Mouse (Mus musculus) mesoderm, embryonic 11.5 days (tissue): ENCODE data around the gene Gm21962.
"Not testable (repeated sequence)": the region's sequence is repeated elsewhere in the genome, so short reads cannot be mapped to it uniquely, and the experiment has no call there.

ENCODE experiments used
- DNase-seq: peaks from one replicate; pipeline ENCODE4 v3.0.0-alpha.2; 2012; ENCODE audit warnings: low read depth, low spot score

Gene Gm21962

DNA sequence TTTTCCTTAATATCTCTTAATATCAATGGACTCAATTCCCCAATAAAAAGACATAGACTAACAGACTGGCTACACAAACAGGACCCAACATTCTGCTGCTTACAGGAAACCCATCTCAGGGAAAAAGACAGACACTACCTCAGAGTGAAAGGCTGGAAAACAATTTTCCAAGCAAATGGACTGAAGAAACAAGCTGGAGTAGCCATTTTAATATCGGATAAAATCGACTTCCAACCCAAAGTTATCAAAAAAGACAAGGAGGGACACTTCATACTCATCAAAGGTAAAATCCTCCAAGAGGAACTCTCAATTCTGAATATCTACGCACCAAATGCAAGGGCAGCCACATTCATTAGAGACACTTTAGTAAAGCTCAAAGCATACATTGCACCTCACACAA lies at the start of gene Gm21962:
Gene Gm21962, plus strand, starts transcription at position 301 of the 400 bp plus-strand sequence.
- DNase-seq, result not testable (repeated sequence)

DNA sequence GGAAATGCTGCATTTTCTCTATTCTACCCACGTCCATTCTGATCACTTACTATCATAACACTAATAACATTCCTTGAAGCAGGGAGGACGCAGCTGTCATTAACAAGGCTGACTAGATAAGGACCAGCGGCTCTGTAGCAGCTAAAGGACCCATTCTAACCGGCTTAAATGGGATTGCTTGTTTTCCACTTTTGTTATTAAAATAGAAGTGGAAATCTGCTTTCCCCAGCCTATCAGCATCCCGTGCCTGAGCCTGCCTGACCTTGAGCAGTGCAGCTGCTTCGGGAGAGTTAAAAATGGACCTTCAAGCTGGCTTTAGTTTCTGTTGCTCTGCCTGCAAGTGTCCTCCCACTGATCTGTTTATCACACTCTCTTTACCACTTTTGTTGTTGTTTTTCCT lies 49.2 kb upstream of the Gm21962 start:
- no peak for DNase-seq

DNA sequence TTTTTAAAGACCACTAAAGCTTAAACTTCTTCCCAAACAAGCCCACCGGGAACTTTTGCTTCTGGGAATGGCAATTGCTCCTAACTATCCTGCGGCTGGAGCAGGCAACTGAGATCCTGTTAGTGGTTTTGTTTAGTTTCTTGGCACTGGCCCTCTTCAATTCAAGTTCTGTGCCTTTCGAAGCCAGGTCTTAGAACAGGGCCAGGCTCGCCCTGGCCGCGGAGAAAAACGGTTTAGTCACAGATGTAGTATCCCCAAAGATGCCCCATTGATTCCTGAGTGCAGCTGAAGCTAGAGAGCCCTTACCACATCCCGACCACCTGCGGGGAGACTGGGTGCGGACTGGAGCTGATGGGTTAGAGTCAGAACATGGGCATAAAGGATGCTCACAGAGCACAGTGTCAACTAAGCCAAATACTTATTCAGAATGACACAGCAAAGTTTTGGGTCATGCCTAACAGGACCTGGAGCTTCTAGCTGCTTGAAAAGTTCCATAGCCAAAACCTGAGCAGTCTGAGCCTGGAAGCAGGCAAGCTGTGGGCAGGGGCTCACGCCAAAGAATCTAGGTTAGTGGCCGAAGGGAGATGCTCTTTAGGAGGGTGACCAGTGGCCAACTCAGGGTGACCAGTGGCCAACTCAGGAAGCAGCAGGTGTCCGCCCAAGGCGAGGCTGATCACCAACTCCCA lies 48.3 kb upstream of the Gm21962 start:
- no peak for DNase-seq

DNA sequence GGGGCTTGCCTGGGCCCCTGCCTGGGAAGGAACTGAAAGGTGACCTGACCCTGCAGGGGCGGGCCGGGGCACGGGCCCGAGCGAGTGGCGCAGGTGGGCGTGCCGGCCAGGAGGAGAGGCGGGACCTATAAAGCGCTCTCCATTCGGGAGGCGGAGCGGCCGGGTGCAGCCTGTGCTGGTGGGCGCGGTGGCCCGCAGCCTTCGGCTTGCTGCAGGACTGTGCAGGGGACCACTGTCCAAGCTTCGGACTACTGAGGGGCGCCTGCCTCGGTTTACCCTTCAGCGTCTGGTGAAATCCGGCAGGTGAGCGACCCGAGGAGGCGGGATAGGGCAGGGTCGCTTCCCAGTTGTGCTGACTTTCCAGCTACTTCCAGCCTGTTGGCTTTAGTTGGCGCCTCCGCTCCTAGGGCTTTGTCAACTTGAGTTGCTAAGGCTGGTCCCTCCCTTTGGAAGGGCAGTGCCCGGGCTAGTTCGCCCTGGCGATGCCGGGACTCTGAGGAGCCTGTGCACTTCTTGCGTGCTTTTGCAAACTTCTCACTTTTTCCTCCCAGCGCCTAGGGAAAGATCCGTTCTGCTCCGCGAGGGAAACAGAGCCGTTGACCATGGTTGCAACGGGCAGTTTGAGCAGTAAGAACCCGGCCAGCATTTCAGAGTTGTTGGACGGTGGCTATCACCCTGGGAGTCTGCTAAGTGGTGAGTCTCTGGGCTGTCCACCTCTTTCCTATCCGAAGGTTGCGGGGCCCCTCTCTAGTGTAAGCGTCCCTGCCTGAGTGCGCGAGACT lies 47.6 kb upstream of the Gm21962 start:
- DNase-seq, result peak; percentile 65

DNA sequence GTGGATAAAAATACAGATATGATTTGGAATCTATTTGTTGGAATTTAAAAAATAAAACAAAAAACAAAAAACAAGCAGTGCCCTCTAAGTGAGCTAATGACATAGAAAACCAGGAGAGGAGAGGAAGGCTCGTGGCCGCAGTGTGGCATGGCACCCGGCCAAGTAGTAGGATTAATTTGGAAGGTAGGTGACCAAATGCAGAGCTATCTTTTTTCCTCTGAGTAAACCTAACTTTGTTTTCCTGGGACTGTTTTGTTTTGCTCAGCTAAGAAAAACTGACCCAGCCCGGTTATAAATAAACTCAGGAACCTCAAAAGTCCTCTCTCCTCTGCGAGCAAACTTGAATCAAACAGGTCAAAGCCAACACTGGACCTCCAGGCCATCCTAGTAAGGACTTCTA lies 46.3 kb upstream of the Gm21962 start:
- no peak for DNase-seq

DNA sequence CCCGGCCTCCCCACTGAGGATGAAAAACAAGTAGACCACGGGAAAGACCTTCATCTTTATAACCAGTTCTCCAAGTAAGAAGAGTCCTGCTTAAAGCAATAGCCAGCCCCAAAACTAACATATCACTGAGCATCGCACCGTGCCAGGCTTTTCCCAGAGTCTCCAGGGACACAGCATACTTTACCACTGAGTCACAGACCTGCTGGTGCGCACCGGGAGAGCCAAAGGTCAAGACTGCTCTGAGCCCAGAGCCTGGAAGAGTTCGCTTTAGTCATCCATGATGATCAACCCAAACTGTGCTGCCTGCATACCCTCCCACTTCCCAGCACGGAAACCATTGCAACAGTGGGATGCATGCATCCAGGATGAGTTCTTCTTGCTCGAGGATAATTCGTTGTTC lies 37.6 kb upstream of the Gm21962 start:
- DNase-seq, result no peak

DNA sequence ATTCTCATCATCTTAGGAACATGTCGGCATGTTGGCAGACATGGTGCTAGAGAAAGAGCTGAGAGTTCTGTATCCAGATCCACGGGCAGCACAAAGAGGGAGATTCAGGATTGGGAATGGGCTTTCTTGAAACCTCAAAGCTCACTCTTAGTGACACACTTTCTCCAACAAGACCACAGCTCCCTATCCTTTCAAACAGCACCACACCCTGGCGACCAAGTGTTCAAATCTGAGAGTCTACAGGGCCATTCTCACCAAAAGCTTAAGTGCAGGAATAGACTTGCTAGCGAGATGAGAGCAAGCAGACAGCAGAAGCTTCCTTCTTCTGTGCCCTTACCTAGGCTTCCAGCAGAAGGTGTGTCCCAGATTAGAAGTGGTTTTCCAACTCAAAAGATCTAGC lies 34.8 kb upstream of the Gm21962 start:
- DNase-seq, result no peak

DNA sequence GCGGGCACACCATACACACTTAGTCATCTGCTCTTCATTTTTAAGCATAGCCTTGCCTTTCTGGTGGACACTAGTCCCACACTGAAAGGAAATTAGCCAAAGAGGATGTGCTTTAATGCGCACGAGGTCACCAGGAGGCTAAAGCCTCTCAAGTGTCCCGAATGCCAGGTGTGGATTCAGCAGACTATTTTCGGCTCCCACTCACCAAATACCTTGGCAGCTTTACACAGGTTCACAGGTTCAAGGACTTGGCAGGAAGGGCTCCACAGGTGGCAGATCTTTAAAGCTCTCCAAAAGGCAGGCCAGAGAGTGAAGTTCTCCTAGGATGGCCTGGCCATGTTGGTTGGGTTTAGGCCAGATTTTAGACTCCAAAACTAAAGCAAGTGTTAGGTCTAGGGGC lies 30.1 kb upstream of the Gm21962 start:
- DNase-seq, result no peak

DNA sequence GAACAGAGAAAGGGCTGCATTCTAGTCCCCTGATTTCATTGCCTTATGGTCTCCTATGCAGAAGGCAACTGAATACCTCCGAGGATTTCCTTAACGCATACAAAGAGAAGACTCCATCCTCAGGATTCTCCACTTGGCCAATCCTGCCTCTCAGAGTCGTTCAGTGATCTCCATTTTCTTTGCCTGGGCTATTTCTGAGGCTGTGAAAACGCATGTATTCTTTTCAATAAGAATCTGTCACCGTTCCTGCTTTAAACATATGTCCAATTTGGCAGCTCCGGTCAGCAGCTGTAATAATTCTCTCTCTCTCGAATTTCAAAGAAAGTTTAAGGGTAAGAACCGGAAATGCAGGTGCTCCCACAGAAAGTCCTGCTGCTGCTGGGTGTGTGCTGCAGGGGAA lies 29.2 kb upstream of the Gm21962 start:
- DNase-seq, result no peak

DNA sequence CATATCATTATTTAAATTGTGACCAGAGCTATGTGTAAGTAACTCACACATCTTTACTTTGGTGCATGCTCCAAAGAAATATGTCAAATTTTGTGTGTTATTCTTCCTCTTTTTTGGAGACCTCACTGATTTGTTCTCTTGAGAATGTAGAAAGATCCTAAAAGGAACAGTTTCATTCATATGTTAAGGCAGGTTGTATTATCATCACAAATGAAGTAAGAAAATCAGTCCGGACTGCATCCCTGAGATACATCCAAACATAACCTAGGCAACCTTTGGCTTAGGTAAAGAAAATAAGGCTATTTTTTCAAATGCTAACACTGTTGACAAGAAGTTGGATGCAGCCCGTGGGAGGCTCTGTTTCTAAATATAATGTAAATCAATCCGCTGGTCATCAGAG lies 28.8 kb upstream of the Gm21962 start:
- DNase-seq, result no peak

DNA sequence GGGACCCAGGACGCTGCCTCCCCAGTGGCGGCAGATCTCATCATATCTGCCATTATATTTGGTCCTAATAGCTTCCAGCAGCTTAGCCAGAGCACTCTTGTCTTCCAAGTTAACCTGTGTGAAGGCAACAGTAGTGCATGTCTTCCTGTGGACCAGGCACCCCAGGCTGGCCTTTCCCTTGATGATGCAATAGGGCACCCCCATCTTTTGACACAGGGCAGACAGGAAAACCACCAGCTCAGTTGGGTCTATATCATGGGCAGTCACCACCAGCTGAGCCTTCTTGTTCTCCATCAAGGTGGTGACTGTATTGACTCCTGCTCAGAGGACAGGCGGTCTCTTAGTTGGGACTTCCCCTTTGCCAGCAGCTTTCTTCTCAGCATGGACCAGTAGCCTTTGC lies 27.2 kb upstream of the Gm21962 start:
- no peak for DNase-seq

DNA sequence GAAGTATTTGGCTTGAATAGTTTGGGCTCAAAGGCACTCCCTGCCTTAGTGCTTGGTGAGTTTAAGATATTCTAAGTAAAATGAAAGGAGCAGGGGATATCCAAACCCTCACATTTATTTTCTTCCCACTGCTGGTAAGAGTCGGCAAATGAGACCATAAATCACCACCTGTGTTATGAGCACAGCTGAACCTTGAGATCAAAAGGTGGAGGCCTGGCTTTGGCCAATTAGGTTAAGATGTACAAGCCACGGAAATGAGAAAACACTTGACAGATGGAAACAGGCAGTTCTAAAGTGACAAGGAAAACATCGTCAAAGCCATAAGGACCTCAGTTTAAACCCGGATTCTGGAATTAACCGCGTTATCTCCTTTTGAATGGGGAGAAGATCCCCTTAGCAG lies 26.4 kb upstream of the Gm21962 start:
- DNase-seq, result no peak

DNA sequence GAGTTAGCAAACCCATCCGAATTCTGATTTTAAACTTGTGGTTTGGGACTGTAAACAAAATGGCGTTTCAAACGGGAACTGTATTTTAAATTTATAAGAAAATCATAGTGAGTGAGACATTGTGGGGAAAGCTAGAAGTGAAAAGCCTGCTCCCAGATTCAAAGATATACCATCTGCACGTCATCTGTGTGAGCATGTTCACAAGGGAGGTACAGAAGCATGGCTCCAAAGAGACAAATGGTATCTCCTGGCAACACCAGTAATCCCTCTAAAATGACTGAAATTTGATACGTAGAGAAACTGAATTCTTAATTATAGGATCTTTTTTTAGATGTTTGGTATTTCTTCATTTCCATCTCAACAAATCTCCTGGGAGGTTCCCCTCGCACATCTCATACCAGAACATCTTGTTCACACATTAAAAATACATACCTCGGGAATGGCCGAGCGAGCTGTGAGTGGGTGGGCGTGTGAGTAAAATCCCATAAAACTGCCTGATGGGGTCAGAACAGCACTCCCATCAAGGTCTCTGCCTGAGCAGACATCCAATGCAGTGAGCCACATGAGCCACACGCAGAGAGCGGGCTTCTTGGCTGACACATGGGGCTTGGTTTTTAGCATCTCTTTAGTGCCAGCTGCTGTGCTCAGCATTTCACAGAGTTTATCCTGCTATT lies 23.8 kb upstream of the Gm21962 start:
- peak; percentile 30 for DNase-seq

DNA sequence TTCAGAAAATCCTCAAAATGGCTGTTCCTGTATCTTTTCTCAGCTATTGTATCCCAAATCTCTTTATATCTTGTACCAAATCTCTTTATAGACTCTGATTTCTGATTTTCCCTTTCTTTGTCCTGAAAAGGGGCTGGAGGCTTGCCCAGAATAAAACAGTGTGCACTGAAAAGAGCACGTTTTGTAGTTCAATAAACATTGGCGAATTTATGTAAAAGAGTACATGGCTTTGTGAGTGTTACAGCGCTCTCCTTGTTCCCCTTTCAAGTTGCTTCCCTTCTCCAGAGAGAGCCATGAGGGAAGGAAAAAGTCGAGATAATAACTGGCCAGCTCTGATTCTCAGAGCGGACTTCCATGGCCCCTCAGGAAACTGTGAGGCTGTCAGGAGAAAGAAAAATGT lies 22.2 kb upstream of the Gm21962 start:
- no peak for DNase-seq

DNA sequence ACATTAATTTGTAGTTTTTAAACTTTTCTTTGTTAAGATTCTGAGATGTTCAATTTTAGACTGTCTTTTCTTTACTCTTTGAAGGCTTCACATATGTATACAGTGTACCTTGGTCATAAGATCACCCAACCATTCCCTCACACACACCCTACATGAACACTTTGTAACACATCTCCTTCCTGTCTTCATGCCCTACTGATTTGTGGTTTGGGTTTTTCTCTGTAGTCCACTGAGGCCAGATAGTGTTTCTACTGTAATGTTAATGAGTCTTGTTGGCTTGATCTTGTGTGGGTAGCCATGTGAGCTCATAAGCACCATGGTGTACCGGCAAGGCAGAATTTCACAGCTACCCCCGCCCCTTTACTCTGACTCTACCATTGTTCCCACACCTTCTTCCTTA lies 18.5 kb upstream of the Gm21962 start:
- no peak for DNase-seq

DNA sequence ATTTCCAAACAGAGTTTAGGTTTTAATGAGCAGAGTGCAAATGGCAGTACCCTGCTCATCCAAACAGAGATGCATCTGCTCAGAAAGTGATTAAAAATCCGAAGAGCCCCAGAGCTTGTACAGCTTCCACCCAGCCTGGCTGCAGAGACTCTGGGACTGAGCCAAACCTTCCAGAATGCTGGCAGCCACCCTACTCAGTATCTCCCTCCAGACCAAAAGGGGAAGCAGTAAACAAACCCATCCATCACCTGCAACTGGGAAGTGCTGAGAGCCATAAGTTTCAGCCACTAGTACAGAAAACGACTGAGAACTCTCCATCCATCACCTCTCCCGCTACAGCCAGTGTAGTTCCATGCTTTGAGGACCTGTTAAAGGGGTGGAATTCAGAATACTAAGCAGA lies 9.6 kb downstream of the Gm21962 start:
- peak; percentile 28 for DNase-seq

DNA sequence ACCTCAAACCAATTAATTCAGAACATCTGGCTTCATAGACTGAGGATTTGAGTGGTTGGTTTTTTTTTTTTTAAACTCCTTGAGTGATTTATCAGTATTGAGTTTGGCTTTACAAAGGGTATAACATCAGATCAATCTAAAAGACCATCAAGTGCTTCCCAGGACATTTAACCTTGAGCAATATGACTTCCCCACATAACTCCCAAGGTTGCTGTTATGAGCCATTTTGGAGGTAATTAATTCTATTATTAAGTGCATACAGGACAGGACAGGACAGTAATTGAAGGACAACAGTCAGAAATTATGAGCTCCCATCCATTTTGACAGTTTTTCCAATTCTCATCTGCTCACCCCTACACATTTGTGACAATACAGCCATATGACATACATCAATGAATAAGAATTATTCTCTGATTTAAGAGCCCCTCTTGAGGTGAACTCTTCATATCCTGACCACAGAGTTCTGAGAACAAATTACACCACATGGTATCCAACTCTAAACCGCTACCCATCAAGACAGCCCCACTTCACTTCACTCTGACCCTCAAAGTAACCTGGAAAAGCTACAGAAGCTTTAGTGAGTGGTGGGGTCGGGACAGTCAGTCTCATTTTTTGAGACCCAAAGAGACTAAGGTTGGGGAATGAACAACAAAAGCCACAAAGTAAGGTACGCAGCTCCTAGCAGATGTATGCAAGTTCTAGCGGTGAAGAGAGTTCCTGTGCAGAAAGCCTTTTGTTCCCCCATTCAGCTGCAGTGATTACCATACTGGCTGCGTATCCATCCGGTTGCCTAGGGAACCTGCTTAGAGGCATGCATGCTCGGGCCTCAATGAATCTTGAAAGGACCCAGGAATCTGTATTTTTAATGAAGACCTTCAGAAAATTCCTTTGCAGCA lies 11.8 kb downstream of the Gm21962 start:
- peak; percentile 84 for DNase-seq

DNA sequence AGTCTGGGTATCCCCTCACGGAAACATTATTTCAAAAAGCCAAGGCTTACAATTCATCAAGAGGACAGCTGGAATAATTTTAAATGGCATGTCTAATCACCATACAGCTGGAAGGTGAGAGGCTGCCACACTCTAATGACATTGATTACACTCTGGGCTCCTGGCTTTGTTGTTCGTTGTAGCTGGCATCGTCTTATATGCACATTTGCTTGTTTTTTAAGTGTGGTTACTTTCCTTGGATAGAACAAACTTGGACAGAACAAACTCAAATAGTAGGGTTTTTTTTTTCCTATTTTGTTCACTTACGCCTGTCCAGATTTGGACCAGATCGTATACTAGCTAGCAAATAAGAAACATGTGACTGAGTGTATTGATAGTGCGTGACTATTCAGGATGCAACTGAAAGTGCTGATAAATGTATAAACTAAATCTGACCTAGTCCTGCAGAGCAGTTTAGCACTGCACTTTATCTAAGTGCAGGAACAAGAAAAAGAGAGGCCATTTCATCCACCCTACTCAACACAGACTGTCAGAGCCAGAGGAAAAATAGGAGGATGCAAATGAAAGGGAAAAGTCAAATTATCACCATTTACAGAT lies 12.6 kb downstream of the Gm21962 start:
- no peak for DNase-seq

DNA sequence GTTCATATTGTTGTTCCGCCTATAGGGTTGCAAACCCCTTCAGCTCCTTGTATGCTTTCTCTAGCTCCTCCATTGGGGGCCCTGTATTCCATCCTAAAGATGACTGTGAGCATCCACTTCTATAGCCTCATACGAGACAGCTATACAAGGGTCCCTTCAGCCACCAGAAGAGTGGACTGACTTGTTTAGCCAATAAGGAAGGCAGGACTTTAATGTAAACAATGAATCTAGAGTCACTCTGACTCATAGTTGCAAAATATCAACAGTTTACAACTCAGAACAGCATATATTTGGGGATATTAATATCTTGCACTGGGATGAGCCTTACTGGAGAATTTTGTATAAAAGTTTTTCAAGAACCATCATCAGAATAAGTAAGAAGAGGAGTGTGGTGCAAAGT lies 15.6 kb downstream of the Gm21962 start:
- DNase-seq, result no peak

DNA sequence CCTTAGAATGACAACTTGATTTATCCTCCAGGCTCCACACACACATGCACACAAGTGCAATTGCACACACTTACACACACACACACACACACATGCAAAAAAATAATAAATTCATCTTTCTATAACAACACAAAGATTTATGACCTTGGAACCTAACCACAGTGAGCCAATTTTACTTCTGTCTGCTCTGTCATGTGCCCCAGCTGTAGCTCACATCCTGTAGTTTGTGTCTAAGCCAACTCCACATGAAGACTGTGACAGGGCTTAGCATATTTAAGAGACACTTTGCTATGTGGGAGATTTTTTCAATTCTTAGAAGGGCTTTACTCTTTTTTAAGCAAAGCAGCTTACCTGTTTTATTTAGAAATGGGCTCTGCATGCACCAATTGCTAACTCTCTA lies 20.2 kb downstream of the Gm21962 start:
- no peak for DNase-seq

DNA sequence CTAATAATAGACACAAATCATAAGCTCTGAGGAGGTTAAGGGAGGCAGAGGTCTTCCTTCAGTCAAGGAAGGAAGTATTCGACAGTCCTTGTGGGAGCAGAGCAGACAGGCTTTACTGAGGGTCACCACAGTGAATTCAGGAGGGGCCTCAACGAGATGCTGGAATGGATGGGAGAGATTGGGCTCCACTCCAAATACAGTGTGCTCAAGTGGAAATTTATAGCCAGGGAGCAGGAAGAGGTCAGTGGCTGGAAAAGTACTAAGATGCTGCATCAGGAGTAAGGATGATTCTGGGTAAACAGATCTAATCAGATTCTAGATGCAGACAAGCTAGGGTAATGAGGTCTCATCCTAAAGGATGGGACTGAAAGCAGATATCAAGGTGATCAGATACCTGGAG lies 44.6 kb downstream of the Gm21962 start:
- no peak for DNase-seq
